In genomic region chr8:119468091-119468490, GRCm38 (mm10) we compare ENCODE assay signal across 32 mouse cellular contexts. TPM values are rescaled to one million over a fixed set of nuclear protein-coding genes. Genes with fewer than 3 reads are reported as not detected.
"Had no signal": no experiment of that assay in that cellular context is flagged by ENCODE, and none has a peak within 500 bp of the region (broad histone marks: within the 10 kb centered on the region; RNA-seq: fewer than 3 reads in every experiment).

No protein-coding gene starts in this region.

- H3K27ac ChIP-seq: heart, adult 2 months; heart, embryonic 13.5 days; heart, embryonic 15.5 days; hindbrain, embryonic 13.5 days; hindbrain, embryonic 15.5 days; hindbrain, postnatal 0 days; kidney, embryonic 15.5 days; kidney, postnatal 0 days; left cerebral cortex, adult 2 months; limb, embryonic 13.5 days; limb, embryonic 15.5 days; liver, embryonic 12.5 days; liver, embryonic 14.5 days had no signal

- H3K9me3 ChIP-seq: heart, embryonic 13.5 days; heart, embryonic 15.5 days; hindbrain, embryonic 13.5 days; hindbrain, embryonic 15.5 days; kidney, embryonic 15.5 days; limb, embryonic 13.5 days; limb, embryonic 15.5 days; liver, embryonic 12.5 days had no signal

- DNase-seq: gastrocnemius, postnatal 10 days; gastrocnemius, postnatal 25 days; heart, adult 11 months; heart, adult 2 months; heart, postnatal 14 days; heart, postnatal 36 days; kidney, adult 11 months; kidney, adult 2 months; kidney, adult 9 months; kidney, postnatal 14 days; kidney, postnatal 36 days; layer of hippocampus, adult 9-11 months; layer of hippocampus, postnatal 36 days had no signal

- ATAC-seq: hindbrain, postnatal 0 days; intestine, embryonic 16.5 days; liver, embryonic 12.5 days had no signal

- H3K9ac ChIP-seq: heart, embryonic 13.5 days; heart, embryonic 15.5 days; hindbrain, embryonic 13.5 days; hindbrain, embryonic 15.5 days; kidney, embryonic 15.5 days; limb, embryonic 13.5 days; limb, embryonic 15.5 days; liver, embryonic 12.5 days; liver, embryonic 14.5 days had no signal

- H3K4me3 ChIP-seq: heart, adult 2 months; heart, embryonic 13.5 days; heart, embryonic 15.5 days; hindbrain, embryonic 13.5 days; hindbrain, embryonic 15.5 days; kidney, embryonic 15.5 days; left cerebral cortex, adult 2 months; limb, embryonic 13.5 days; limb, embryonic 15.5 days; liver, embryonic 12.5 days had no signal

- H3K4me2 ChIP-seq: heart, embryonic 11.5 days; heart, embryonic 13.5 days; heart, embryonic 15.5 days; hindbrain, embryonic 13.5 days; hindbrain, embryonic 15.5 days; kidney, embryonic 15.5 days; limb, embryonic 13.5 days; limb, embryonic 15.5 days; liver, embryonic 12.5 days had no signal

- H3K36me3 ChIP-seq: heart, embryonic 13.5 days; heart, embryonic 15.5 days; hindbrain, embryonic 13.5 days; hindbrain, embryonic 15.5 days; kidney, embryonic 15.5 days; limb, embryonic 13.5 days; limb, embryonic 15.5 days; liver, embryonic 12.5 days had no signal

RNA-seq across cellular contexts. Expression of gene Necab2, which starts 21.6 kb away (rescaled TPM):
- total RNA-seq: heart, adult 2 months; heart, postnatal 14 days; heart, postnatal 36 days; hematopoietic stem cell, adult 5-6 weeks; liver, adult 2 months had no signal
- polyA plus RNA-seq: heart, adult 2 months; heart, postnatal 0 days had no signal

RNA-seq across cellular contexts. Expression of gene Slc38a8, which starts 33.4 kb away (rescaled TPM):
- total RNA-seq: gastrocnemius, adult 18-20 months; gastrocnemius, postnatal 10 days; gastrocnemius, postnatal 25 days; heart, adult 2 months; heart, postnatal 14 days; heart, postnatal 36 days; hematopoietic stem cell, adult 5-6 weeks; hindbrain, postnatal 0 days; layer of hippocampus, postnatal 36 days; liver, adult 2 months had no signal
- polyA plus RNA-seq: heart, adult 2 months; heart, embryonic 11.5 days; heart, embryonic 13.5 days; heart, embryonic 15.5 days; heart, postnatal 0 days; hindbrain, embryonic 13.5 days; kidney, adult 2 months; kidney, embryonic 15.5 days; kidney, postnatal 0 days; limb, embryonic 11.5 days; limb, embryonic 15.5 days; liver, adult 2 months; liver, embryonic 12.5 days had no signal

RNA-seq across cellular contexts. Expression of gene Osgin1, which starts 34.2 kb away (rescaled TPM):
- total RNA-seq: hindbrain, postnatal 0 days had no signal
